Mouse (Mus musculus) limb, embryonic 14.5 days (tissue): ENCODE measurements around the gene Oma1. TPM values are rescaled to one million over a fixed set of nuclear protein-coding genes. Genes with fewer than 3 reads are reported as not detected.

Source experiments
- ATAC-seq: fragments of 200-750 bp; cut with Nextera tagmentation; 2 replicates; pipeline ENCODE4 v1.8.0; 2017; ENCODE audit warnings: low read depth, moderate number of reproducible peaks, moderate TSS enrichment; ENCODE audit not compliant: low FRiP score
- DNase-seq: peaks from one replicate; pipeline ENCODE4 v3.0.0-alpha.2; 2015; ENCODE audit warnings: low spot score
- H3K27ac ChIP-seq: fragments of 300-500 bp; sonication (generic); replicated peaks from 2 replicates; pipeline ENCODE4 v1.5.1; 2014; ENCODE audit warnings: low read depth, mild to moderate bottlenecking, low read length, moderate library complexity, mixed read lengths
- H3K27me3 ChIP-seq: fragments of 300-500 bp; sonication (generic); 2 replicates; pipeline ENCODE4 v1.6.1; 2014; ENCODE audit warnings: low read length, mixed read lengths; ENCODE audit not compliant: control insufficient read depth, insufficient read depth
- H3K36me3 ChIP-seq: fragments of 300-500 bp; sonication (generic); 2 replicates; pipeline ENCODE4 v1.6.1; 2014; ENCODE audit warnings: mild to moderate bottlenecking, low read length, moderate library complexity, mixed read lengths; ENCODE audit not compliant: control insufficient read depth, insufficient read depth
- H3K4me1 ChIP-seq: fragments of 300-500 bp; sonication (generic); 2 replicates; pipeline ENCODE4 v1.6.1; 2014; ENCODE audit warnings: antibody characterized with exemption, low read length, mixed read lengths; ENCODE audit not compliant: control insufficient read depth, insufficient read depth
- H3K4me2 ChIP-seq: fragments of 300-500 bp; sonication (generic); replicated peaks from 2 replicates; pipeline ENCODE4 v1.6.1; 2014; ENCODE audit warnings: low read depth, mild to moderate bottlenecking, low read length, moderate library complexity; ENCODE audit not compliant: severe bottlenecking
- H3K4me3 ChIP-seq: fragments of 300-500 bp; sonication (generic); replicated peaks from 2 replicates; pipeline ENCODE4 v1.5.1; 2014; ENCODE audit warnings: low read length
- H3K9ac ChIP-seq: fragments of 300-500 bp; sonication (generic); 2 replicates; pipeline ENCODE4 v1.6.1; 2014; ENCODE audit warnings: mild to moderate bottlenecking, low read depth, low read length, moderate library complexity; ENCODE audit not compliant: severe bottlenecking
- H3K9me3 ChIP-seq: fragments of 300-500 bp; sonication (generic); 2 replicates; pipeline ENCODE4 v1.6.1; 2016; ENCODE audit warnings: low read length; ENCODE audit not compliant: control insufficient read depth
- POLR2A ChIP-seq: fragments of 200-500 bp; IDR thresholded peaks from 2 replicates; pipeline ENCODE4 v1.8.0; 2012; ENCODE audit warnings: inconsistent platforms, mild to moderate bottlenecking, moderate library complexity, borderline replicate concordance; ENCODE audit not compliant: insufficient read depth, insufficient read length; ENCODE audit errors: extremely low read depth
- WGBS: fragments of 180-500 bp; shearing (Covaris S2); extraction: QIAGEN DNeasy Blood & Tissue Kit; methylation state at CpG from one replicate; pipeline ENCODE4 v1.1.7; 2014; 5-methylcytosine and 5-hydroxymethylcytosine counted together
- polyA plus RNA-seq, 2 experiments: library from polyadenylated mRNA; depleted of rRNA in 1 of 2; stranded (reverse) in 1 of 2; unstranded in 1 of 2; fragments of >200 nt; fragmentation: Nextera tagmentation in 1 of 2; extraction: Ambion mirVana in 1 of 2; gene quantifications; 2 replicates each; pipeline versions ENCODE4 v1.2.1 to v1.2.3; 2012 to 2014

Oma1 gene
- polyA plus RNA-seq, 2 experiments: 10.4 to 16.7 TPM

DNA sequence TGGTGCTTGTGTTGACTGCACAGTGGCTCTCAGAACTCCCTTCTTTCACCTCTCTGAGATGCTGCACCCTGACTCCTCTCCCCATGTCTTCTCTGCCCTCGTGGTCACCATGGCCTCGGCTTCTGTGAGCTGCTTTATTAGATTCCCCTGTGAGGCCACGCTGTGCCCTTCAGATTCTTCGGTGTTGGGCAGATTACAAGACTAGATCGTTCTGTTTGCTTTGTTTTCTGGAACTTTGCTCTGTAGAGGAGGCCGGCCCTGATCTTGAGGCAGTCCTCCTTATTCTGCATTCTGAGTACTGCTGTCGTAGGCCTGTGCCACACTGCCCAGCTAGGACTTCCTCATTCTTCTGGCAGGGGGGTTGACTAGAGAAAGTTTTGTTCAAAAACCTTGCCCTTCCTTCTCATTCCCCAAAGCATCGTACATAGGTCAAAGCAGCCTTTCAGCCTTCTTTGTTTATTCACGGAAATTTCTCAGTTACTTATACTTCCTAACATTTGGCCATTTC lies 45.4 kb downstream of the Oma1 start:
- H3K4me2 ChIP-seq: no peak overlapping the region
- no peaks in the 10 kb centered on the region for H3K27me3 ChIP-seq
- ATAC-seq: no peak
- no peaks in the 10 kb centered on the region for H3K4me1 ChIP-seq
- H3K36me3 ChIP-seq: no peaks in the 10 kb centered on the region
- WGBS: 87% methylated on average over 9 of the region's 9 CpGs
- no peak overlapping the region for H3K4me3 ChIP-seq
- TF ChIP-seq POLR2A: no peak
- DNase-seq: no peak
- H3K9me3 ChIP-seq: no peaks in the 10 kb centered on the region
- H3K27ac ChIP-seq: no peak overlapping the region
- H3K9ac ChIP-seq: no peak overlapping the region

GRCm38 (mm10) chr4:103382171-103382570 lies 68.6 kb downstream of the Oma1 start:
- no peak overlapping the region for H3K4me3 ChIP-seq
- H3K9ac ChIP-seq: no peak overlapping the region
- no peak overlapping the region for H3K4me2 ChIP-seq
- DNase-seq (no peak), ATAC-seq (no peak)
- no peak for TF ChIP-seq POLR2A
- H3K4me1 ChIP-seq: no peaks in the 10 kb centered on the region
- H3K27me3 ChIP-seq: no peaks in the 10 kb centered on the region
- H3K9me3 ChIP-seq: no peaks in the 10 kb centered on the region
- WGBS: 86% methylated on average over 5 of the region's 5 CpGs
- no peak overlapping the region for H3K27ac ChIP-seq
- no peaks in the 10 kb centered on the region for H3K36me3 ChIP-seq

GRCm38 (mm10) chr4:103385031-103385430 lies 71.4 kb downstream of the Oma1 start:
- Histone ChIP-seq H3K27me3 (no peaks in the 10 kb centered on the region), H3K9me3 (no peaks in the 10 kb centered on the region), H3K36me3 (no peaks in the 10 kb centered on the region), H3K4me3 (no peak overlapping the region), H3K9ac (no peak overlapping the region), H3K4me2 (no peak overlapping the region), H3K4me1 (no peaks in the 10 kb centered on the region), H3K27ac (no peak overlapping the region)
- DNase-seq: no peak
- ATAC-seq: no peak
- no peak for TF ChIP-seq POLR2A
- 67% methylated on average over 4 of the region's 4 CpGs for WGBS

DNA sequence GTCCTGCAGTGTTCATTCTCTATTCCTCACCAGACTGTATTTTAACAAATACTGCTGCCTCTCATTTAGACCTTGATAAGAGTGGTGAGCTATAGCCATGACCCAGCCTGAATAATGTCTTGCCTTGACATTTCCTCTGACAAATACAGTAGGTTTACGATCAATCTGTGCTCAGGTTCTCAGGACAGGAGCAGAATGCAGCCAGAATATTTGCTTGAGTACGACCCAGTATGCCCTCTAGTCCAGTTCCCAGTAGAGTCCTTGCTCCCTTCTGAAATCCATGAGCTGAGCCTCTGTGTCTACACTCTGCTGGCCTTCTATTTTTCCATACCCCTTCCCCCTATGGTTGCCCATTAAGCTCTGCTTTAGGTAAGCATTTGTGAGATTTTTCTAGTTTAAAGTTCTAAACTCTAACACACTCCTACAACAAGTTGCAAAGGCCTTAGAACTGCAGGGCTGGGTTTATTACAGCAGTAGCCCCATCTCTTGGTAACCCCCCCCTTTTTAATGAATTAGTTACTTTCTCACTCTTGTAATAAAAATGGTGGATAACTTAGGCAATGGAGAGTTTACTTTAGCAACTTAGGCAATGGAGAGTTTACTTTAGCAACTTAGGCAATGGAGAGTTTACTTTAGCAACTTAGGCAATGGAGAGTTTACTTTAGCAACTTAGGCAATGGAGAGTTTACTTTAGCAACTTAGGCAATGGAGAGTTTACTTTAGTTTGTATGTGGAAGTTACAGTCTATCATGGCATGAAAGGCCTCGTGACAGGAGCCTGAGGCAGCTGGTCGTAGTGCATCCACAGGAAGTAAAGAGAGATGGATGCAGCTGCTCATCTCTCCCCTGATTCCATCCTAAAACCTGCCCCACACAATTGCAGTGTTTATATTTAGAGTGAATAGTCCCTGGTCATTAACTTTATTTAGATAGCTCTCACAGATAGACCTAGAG lies 72.5 kb downstream of the Oma1 start:
- WGBS: 74% methylated on average over 4 of the region's 4 CpGs
- no peak overlapping the region for H3K9ac ChIP-seq

GRCm38 (mm10) chr4:103387292-103387691 lies 73.7 kb downstream of the Oma1 start:
- Histone ChIP-seq H3K4me2 (no peak overlapping the region), H3K27me3 (no peaks in the 10 kb centered on the region), H3K4me3 (no peak overlapping the region), H3K27ac (no peak overlapping the region), H3K36me3 (no peaks in the 10 kb centered on the region), H3K9me3 (no peaks in the 10 kb centered on the region), H3K4me1 (no peaks in the 10 kb centered on the region), H3K9ac (no peak overlapping the region)
- WGBS: 75% methylated on average over 3 of the region's 3 CpGs
- DNase-seq (no peak), ATAC-seq (no peak)
- TF ChIP-seq POLR2A: no peak

More for the DNA sequence above, 72.5 kb downstream of the Oma1 start:
- no peaks in the 10 kb centered on the region for H3K9me3 ChIP-seq
- H3K27me3 ChIP-seq: no peaks in the 10 kb centered on the region
- no peak overlapping the region for H3K4me3 ChIP-seq
- H3K4me1 ChIP-seq: no peaks in the 10 kb centered on the region
- no peaks in the 10 kb centered on the region for H3K36me3 ChIP-seq
- no peak for TF ChIP-seq POLR2A
- no peak overlapping the region for H3K4me2 ChIP-seq
- H3K27ac ChIP-seq: peak overlapping the region; percentile 39; the same call in 1 of the 2 replicates
- DNase-seq (no peak), ATAC-seq (no peak)
